Mouse (Mus musculus) kidney, postnatal 4 days (tissue): ENCODE results near the gene Rab9b.

Experiments
- DNase-seq, 2 experiments: peaks; one replicate each; pipeline ENCODE4 v3.0.0; 2021; ENCODE audit warnings: mixed read lengths in 2 of 2

Gene Rab9b

GRCm38 (mm10) chrX:136868061-136869040 lies at the start of gene Rab9b:
Gene Rab9b, minus strand, starts transcription at chrX:136868755.
- DNase-seq: peak; percentile 13 to 19

GRCm38 (mm10) chrX:136904369-136904768 lies 35.8 kb upstream of the Rab9b start:
- DNase-seq: no peak

DNA sequence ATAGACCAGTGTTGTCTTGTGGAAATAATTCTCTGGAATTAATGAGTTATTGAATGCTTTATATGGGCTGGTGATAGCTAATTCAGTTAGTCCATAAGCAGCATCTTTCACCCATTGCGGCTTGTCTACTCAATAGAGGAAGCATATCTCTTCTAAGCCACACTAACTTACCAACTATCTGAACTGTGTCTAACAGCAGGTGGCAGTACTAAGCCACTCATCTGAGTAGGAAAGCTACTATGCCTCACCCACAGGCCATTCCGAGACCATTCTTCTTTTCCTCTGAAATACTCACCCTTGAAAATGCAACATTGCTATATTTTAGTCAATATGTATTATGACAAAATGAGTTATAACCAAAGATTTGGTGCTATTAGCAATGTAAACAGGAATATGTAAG lies 27.2 kb upstream of the Rab9b start:
- peak; percentile 1 to 2 for DNase-seq

- DNase-seq: no peak
These were observed 18.3 kb downstream of the Rab9b start for GRCm38 (mm10) chrX:136850300-136850699.

DNA sequence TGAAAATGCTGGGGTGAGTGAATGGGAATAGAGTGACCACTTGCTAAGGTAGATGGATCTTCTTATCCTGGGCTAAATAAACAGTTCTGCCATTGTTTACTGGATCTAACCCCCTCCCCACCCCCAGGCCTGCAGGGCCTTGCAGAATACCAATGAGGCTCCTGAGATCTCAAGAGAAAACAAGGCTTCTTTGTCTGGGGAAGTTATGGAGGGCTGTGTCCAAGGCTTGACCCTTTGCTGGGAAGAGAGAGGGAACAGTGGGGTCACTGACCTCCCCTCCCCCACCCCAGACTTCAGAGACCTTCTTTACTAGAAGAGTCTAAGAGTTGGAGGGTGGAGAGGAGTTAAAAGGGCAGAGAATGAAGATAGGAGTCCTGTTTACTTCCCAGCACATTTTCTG lies 39.9 kb downstream of the Rab9b start:
- no peak for DNase-seq

DNA sequence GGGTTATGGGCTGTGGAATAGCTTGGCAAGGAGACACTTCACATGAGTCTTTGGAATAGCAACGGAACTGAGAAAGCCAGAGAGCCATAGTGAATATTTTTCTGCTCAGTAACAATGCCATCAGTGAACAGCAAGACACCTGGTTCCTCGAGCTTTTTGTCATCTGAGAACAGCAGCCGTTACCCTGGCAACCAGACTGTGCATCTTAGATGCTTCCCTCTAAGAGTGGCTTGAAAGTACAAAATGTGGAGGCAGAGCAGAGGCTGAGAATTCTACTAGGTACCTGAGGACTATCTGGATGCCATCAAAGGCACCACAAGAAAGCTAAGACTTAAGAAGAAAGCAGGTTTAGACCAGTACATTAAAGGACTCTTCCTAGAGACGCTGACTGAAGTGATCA lies 43.5 kb downstream of the Rab9b start:
- no peak for DNase-seq

DNA sequence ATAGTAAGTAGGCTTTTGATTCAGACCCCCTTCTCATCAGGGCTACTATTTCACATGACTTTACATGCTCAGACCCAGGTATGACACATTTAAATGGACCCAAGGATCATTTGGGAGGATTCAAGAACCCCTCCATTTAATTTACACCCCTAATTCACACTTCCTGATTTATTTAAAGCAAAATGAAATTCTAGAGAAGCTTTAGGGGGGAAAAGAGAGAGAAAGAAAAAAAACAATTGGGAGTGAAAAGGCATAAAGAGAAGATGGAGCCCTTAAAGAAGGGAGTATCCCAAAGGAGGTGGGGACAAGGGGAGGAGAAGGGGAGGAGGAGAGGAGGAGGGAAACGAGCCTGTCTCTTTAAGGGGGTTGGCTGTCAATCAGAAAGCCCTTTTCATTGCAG lies 46.2 kb downstream of the Rab9b start, which contains the start of gene Plp1:
Plp1 (plus strand) TSS at position 301 of the 400 bp plus-strand sequence.
- no peak for DNase-seq

- DNase-seq: peak; percentile 80
These were observed 48.3 kb downstream of the Rab9b start for GRCm38 (mm10) chrX:136820250-136820649.

GRCm38 (mm10) chrX:136819752-136820151 lies 48.8 kb downstream of the Rab9b start:
- DNase-seq: no peak
